Mouse (Mus musculus) embryonic fibroblast, embryonic 13.5 days (primary cell): ENCODE results near the gene Aatk.

Source experiments
- CTCF ChIP-seq: IDR thresholded peaks from 2 replicates; pipeline ENCODE4 v1.5.1; 2011; ENCODE audit warnings: mild to moderate bottlenecking, control low read depth, low read length, moderate library complexity, borderline replicate concordance; ENCODE audit not compliant: insufficient read depth
- POLR2A ChIP-seq: IDR thresholded peaks from 2 replicates; pipeline ENCODE4 v1.6.1; 2011; ENCODE audit warnings: low read depth, mild to moderate bottlenecking, control low read depth, low read length, moderate library complexity

- TF ChIP-seq POLR2A (no peak), CTCF (peak; percentile 26; the same call in 1 of the 2 replicates)
Observed at GRCm38 (mm10) chr11:120092817-120093591, 46.0 kb upstream of the Aatk start.
